Mouse (Mus musculus) urinary bladder, adult 18-20 months (tissue): ENCODE measurements at regions not wholly inside any gene's neighbourhood (a gene's known extent, or its start where the extent isn't known, plus 50 kb on each side); places are given as distances from the start of the nearest gene placed in this dataset.

Experiments
- DNase-seq, 2 experiments: peaks; one replicate each; pipeline ENCODE4 v3.0.0; 2022; ENCODE audit warnings: low spot score in 2 of 2, mixed read lengths in 2 of 2

DNA sequence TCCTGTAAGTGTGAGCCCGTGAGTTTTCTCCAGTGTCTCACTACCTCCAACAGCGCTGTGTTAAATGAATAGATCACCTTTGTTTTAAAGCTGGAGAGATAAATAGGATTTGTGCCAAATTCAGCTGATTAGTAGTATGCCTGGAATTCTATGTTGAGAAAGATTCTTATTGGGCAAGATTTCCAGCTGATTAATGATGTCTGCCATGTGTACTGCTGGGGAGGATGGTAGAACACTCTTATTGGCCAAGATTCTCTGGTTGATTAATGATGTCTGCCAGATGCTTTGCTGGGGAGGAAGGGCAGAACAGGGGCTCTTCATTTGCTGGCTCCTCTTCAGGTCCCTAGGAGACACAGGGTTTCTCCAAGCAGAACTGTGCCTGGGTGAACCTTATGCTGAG is 158.9 kb upstream of the Bmper start:
- DNase-seq: no peak

DNA sequence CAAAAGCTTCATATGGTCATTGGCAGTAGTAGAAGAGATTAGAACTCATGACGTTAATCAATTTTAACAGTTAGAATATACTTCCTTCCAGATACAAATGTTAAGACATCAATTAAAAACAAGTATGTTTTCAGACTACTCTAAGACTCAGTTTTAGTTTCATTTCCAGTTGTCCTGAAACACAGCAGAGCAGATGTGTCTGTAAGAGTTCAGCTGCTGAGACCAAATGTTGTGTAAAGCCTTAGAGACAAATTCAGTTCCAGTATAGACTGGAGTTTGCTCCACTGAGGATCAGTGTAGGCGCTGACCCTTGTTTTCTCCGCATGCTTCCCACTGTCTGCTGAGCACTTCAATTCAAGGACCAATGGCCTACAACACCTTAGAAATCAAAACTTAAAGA is 158.1 kb upstream of the Bmper start:
- no peak for DNase-seq

DNA sequence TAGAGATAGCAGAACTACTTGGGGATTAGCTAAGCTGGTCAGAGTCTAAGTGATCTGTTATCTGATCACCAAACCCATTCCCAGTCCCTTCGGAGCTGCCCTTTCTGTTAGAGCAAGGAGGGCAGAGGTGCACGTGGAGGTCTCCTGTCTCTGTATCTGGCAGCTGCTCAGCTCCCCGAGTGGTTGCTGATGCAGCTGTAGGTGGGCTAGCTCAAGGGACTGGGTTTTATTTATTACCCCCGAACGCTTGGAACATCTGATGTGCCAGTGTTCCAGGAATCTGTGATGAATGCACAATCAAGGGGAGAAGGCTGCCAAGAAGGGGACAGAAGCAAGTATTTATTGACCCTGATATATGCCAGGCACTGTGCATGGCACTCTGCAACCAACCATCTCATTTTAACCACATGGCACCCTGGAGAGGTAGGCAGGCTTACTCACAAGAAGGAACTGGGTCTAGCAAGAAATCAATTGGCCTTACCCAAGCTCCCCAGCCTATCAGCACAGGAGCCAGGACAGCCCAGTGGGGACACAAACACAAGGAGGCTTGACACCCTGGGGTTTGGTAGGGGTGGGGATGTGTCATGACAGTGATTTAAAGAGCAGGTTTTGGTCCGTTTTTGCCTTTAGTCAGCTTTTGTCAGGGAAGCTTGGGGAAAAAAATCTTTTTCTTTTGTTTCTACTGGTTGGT is 154.6 kb upstream of the Bmper start:
- DNase-seq: no peak

DNA sequence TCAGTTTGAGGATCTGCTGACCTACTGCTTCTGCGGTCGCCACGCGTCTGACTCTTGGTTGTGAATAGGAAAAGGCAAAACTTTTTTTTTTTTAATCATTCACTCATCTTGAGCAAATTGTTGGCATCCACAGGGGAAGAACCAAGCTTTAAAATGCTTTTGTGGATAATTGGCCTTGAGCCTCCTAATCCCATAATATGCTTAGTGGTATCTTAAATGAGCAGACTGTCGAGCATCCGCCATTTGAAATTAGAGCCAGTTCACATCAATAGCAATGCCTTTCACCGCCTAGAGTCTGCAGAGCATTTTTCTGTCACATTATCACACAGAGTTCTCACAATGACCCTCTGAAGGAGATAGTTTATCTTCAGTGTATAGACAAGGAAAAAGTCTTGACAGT is 153.7 kb upstream of the Bmper start:
- no peak for DNase-seq

DNA sequence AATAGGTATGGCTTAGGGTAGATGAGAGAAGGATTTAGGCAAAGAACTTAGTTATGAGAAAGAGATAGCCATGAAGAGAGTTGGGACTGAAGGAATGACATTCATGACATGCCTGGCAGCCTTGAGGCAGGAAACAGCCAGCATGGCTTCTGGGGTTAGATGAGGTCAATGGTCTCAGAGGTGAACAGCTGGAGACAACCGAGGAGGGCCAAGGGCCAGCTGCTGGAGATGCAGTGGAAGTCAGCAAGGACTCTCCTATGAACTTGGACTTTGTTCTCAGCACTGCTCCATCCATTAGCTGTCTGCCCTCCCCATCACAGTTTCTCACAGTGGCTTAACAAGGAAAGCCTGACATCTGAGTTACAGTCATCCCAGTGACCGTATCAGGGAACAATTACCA is 151.9 kb upstream of the Bmper start:
- no peak for DNase-seq

DNA sequence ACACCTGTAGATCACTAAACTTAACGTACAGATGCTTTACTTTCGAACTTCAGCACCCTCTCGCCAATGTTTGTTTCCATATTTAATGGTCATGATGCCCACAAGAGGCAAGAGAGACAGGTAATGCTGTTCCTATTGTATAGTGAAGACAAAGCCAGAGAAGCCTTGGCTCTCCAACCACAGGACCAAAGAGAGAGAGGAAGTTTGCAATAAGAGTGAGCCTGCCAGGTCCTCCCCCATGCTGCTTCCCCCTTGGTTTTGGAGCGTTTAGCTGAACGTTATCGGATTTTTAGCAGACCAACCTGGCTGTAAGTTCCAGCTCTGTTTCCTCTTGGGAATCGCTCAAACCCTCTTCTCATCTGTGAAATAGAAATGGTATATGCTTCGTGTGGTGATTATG is 150.1 kb upstream of the Bmper start:
- no peak for DNase-seq

DNA sequence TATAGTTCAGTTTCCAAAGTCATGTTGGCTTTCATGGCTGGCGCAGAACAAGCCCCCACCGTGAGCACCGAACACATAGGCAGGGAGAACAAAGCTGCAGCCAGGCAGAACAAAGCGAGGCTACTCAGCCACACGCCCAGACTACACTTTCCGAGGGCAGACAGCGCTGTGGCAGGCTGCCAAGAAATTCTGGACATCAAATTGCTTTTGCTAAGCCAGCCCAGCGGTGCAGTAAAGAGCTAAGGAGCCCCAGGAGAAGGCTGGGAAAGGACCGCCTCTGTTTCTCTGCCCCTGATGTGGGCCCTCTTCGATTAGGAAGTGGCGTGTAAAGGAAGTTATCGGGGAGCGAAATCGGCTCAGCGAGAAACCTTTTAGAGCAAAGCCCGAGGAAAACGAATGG is 139.3 kb upstream of the Bmper start:
- DNase-seq: peak; percentile 48 to 55

DNA sequence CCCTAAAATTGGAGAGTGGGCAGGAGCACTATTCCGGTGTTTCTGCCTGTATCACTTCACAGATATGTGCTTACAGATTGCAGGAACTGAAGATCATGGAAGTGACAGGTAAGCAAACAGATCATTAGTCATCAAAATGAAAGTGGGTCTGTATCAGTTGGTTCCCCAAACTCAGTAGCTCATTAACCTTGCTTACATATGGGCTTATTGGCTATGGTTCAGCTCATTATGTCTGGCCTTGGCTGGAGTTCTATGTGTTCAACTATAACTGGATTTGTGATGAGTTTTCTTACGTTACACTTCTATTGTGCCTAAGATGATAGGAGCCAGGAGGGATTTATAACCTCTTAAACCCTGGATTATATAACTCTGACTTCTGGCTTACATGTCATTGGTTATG is 133.5 kb upstream of the Bmper start:
- DNase-seq: no peak

DNA sequence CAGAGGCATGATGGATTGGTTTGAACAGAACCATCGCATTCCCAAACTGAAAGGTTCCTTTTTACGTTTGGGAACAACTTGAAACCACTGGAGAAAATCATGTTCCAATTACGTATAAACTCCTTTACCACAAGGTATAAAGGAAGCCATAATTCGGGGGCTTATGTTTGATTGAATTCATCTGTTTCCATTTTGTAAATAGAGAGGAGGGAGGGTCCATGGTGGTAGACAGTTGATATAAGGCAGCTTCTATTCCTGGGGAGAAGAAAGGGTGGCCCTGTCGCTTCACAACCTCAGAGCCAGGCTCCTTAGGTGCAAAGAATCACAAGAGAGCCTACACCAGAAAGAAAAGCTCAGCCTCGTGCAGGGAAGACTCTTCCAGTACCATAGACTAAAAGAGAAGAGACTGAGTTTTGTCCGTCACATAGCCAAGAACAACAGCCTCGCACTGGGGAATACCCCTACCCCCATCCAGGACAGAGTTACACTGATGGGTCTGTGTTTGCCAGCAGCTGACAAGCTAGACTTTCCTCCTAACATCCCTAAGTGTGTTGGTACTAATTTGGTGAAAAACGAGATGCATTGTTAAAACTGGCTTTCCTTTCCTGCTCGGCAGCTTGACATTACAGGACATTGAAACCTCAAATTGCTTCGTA is 125.6 kb upstream of the Bmper start:
- no peak for DNase-seq

DNA sequence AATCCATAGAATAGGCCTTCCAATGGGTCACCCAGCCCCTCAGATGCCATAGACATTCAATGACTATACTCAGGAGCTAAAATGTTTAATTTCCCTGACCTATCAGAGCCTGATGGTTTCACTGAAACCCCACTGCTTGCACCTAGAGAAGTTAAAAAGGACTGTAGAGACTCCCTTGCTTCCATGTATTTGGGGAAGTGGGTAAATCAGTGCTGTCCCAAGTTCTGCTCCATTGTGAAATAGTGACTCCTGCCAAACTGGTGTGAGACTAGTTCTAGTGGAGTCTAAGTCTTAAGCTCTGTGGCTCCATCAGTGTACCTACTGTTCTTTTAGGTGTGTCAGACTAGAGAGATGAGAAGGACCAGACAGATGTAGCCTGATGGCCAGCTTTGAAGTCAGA is 121.3 kb upstream of the Bmper start:
- DNase-seq: no peak

DNA sequence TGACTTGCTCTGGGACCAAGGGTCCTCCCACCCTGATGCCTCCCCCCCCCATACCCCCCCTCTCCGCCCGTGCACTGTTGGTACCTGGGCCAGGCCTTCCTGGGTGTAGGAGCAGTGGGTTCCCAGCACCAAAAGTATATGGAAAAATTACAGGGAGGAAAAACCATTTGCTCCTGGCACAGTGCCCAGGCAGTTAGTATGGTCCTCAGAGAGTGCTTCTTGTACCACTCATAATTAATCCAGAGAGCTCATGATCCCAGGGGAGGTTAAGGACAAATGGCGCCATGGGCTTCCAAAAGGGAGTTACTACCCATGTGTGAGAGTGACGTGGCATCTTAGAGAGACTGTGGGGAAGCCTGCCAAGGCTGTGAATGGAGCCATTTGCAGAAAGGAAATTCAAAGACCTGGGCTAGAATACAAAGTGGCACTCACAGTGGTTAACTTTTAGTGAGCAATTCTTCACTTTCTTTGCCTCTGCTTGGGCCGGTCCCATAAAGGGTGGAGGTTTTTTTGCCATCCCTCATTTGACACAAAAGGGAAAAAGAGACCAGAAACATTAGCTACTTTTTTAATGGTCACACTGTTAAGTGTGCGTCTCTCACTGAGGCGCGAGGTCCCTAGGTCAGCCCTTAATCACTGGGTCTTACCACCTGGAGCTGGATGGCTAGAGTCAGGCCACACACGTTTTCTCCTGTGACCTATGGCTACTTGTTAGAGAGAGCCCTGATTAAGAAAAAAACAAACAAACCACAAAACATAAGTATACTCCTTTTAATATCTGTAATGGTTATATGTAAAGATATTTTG is 120.7 kb upstream of the Bmper start:
- no peak for DNase-seq

DNA sequence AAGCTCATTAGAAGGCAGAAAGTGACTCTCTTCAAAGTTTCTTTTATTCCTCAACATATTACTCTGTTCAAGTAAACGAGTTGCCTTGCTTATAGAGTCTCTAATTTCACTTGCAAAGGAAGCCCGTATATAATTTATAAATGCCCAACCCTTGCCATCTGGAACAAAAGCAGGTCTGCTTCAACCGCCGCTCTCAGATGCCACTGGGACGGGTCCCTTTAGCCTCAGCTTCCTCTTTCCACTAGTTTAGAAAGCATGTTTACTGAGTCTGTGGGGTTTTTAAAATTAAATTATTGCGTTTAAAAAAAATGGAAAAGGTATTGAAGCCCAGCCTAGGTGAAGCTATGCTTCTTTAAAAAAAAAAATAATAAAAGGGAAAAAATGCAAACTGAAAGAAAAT is 111.4 kb upstream of the Bmper start:
- no peak for DNase-seq

DNA sequence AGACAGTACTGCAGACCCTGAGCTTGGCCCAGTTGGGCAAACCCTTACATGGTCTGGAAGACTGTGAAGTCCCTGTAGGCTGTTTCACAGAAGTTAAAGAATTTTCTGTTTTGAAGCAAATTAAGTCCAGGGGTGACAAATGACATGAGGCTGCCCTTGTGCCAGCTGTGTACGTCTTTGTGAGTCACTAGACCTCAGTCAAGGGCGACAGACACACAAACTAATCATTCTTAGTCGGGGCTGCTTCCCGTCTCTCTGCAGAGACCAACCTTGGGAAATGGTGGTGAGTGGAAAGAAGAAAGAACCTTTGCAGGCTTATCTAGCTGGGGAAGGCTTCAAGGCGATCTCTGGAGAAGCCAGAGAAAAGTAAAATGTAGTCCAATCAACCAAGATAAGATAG is 107.8 kb upstream of the Bmper start:
- no peak for DNase-seq

DNA sequence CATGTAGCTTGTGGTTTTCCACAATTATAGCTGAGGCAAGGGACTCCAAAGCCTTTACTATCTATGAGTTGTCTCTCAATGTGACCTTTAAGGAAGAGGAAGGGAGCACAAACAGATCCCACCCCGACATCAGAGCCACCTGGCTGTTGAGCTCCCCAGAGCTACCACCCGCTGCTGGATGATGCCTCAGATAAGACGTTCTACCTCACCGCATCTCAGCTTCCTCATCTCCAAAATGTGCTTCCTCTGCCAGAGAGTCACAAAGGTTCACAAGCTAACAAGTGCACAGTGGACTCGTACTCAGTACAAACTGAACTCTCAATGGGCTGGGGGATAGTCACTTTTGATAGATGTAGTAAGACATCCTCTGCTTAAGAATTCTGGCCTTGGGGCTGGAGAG is 107.3 kb upstream of the Bmper start:
- DNase-seq: no peak

DNA sequence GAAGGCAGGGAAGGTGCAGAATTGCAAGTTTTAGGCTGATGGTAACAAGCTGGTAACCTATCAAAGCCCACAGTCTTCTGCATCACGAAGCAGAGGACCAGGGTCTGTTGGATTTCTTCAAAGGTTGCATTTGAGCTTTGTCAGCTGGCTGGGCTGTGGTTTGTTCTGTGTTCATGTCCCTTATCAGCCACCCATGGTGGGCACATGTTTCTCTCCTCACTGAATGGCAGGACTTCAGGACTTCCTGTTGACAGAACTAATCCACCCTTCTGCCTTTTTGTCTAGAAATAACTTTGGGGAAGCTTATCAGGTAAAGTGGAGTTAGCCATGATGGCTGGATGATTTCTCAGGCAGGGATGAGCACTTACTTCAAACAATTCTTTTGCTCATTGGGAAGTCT is 106.6 kb upstream of the Bmper start:
- no peak for DNase-seq

DNA sequence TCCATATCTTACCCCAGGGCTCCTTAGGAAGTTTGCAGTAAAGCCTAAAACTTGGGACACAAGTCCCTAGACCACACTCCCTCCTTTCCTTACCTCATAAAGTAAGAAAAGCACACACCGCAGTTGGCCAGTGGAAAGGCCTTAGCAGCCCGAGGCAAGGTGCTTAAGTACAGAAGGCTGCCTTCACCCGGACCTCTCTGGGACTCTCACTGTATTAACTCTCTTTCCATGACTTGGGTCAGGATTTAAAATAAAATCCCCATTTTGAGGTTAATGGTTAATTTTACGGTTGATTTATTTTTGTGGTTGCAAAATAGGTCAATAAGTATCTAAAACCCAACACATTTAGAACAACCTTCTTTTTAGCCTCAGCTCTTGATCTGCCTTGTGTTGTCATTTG is 103.1 kb upstream of the Bmper start:
- no peak for DNase-seq

DNA sequence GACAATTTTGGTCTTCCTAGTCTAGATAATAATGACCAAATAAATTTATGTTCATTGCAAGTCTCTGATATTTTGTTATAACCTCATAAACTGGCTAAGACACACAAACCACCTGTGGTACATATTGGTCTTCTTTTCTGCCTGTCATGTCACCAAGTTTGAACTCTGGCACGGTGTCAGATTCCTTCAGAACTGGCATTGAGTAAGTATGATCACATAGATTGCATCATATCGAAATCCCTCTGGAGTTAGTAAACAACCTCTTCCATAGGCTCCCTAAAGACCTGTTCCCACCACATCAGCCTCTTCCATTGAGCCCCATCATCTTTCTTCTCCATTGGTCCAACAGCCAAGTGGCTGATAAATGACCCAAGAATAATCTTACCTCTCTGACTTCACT is 102.1 kb upstream of the Bmper start:
- DNase-seq: no peak

DNA sequence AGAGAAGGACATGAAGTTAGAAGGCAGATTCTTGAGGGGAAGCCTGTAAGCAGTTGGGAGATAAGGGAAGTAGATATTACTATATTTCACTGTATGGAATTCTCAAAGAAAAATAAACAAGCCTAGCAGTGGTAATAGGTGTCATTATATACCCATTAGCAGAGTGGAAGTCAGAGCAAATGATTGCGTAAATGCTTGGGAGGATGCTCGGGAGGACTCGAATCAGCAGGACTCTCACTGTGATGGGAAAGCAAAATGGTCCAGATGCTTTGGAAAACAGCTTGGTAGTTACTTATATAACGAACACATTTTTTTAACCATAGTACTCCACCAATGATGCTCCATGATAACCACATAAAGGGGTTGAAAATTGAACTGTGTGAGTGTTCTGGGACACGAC is 100.4 kb upstream of the Bmper start:
- no peak for DNase-seq

DNA sequence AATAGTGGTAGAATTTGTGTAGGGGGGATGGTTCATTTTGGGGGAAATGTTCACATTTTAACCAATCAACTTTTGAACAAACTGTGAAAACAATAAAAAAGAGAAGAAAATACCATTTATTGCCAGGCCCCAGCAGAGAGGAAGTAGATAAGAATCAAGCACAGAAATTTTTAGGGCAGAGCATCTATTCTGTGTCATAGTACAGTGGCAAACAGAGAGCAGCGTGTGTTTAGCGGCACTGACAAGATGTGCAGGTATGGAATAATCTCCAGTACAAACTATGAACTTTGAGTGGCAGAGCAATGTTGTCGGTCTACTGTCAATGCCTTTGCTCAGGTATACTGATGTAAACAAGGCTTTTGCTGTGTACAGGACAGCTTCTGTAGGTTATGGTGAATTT is 99.4 kb upstream of the Bmper start:
- no peak for DNase-seq

DNA sequence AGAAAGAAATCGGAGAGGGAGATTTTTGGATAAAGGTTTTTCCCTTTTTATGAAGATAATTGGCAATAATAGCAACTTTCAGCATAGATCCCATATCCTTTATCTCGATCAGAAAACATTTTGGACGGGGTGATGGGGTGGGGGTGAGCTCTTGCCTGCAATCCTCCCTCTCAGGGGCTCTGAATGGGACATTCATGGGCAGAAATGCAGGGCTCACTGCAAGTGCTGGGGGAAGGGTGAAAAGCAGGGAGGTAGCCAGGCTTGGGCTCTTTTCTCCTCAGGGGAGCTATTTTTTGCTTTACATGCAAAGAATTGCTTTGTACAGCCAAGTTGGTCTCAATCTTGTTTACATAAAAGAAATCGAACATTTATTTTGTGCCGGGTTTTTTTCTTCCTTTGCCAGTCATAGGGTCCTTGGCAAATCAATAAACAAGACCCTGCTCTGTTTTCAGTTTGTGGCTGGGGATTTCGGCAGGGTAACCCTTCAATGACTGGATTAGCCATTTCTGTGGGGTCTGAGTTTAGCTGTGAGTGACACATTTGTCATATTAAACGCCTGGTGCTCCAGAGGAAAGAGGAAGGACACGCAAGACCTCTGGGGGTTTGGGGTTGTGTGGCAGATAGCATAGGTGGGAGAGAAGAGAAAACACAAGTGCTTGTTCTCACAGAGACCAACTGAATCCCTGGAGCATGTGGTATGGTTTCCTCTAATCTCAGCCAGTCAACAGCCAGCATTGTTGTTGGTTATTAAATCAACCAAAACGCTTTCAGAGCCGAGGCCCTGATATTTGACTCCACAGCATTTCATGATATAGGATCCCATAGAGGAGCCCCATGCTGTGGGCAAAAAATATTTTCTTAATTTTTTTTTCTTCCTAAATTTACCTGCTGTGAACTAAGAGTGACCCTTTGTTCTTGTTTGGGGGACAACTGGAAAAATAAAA is 96.8 kb upstream of the Bmper start:
- no peak for DNase-seq

DNA sequence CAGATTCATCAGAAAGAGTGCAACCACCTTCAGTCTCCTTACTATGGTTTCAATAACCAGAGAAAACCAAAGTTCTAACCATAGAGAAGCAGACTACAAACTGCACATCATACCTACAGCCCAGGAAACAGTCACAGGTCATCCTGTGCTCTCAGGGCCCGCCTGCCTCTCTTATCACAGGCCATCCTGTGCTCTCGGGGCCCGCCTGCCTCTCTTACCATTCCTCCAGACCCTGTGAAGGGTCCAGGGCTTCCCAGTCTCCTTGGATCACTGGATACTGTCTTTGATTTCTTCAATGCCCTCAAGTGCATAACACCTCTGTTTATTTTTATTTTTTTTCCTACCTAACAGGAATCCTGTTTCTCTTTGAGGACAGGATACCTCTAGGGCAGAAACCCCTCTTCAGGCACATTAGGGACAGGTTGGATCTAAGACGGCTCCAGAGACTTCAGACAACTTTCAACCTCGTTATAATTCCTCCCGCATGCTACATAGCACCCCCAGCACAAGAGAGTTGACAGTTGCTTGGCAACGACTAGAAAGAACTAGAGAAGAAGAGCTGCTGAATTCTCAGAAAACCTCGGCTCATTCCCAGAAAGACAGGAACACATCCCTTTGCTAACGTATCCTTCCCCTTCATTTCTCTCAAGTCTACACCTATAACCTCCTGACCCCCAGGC is 95.4 kb upstream of the Bmper start:
- DNase-seq: no peak

DNA sequence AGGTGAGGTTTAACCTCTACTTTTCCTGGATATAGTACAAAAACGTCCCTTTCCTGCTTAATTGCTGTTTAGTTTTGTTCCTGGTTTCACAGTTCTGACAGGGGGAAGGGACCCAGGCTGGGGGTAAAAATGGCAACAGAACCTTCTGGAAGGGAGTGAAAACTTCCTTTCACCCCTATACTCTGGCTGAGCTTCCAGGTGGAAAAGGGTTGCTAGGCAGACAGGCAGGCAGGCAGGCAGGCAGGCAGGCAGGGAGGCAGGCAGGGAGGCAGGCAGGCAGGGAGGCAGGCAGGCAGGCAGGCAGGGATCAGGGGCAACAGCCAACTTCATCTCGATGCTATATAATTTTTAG is 94.9 kb upstream of the Bmper start:
- no peak for DNase-seq
